Mouse (Mus musculus) intestine, embryonic 14.5 days (tissue): ENCODE data around the gene Wscd2. TPM values are rescaled to one million over a fixed set of nuclear protein-coding genes. Genes with fewer than 3 reads are reported as not detected.

Experiments
- ATAC-seq: fragments of 200-750 bp; cut with Nextera tagmentation; replicated peaks from 2 replicates; pipeline ENCODE4 v1.8.0; 2017; ENCODE audit warnings: low read depth, moderate number of reproducible peaks, moderate TSS enrichment, moderate library complexity; ENCODE audit not compliant: low FRiP score, low TSS enrichment
- DNase-seq: peaks from one replicate; pipeline ENCODE4 v3.0.0-alpha.2; 2018; ENCODE audit warnings: low spot score
- H3K27ac ChIP-seq: fragments of 300-500 bp; sonication (generic); 2 replicates; pipeline ENCODE4 v1.5.1; 2014; ENCODE audit warnings: low read depth, mild to moderate bottlenecking, control low read depth
- H3K27me3 ChIP-seq: fragments of 300-500 bp; sonication (generic); replicated peaks from 2 replicates; pipeline ENCODE4 v1.6.1; 2014; ENCODE audit warnings: low read length, control low read depth; ENCODE audit not compliant: control insufficient read depth, insufficient read depth
- H3K36me3 ChIP-seq: fragments of 300-500 bp; sonication (generic); 2 replicates; pipeline ENCODE4 v1.6.1; 2014; ENCODE audit warnings: low read length, control low read depth; ENCODE audit not compliant: control insufficient read depth, insufficient read depth
- H3K4me1 ChIP-seq: fragments of 300-500 bp; sonication (generic); replicated peaks from 2 replicates; pipeline ENCODE4 v1.6.1; 2014; ENCODE audit warnings: low read length, control low read depth, mixed read lengths; ENCODE audit not compliant: control insufficient read depth, insufficient read depth
- H3K4me2 ChIP-seq: fragments of 300-500 bp; sonication (generic); 2 replicates; pipeline ENCODE4 v1.6.1; 2014; ENCODE audit warnings: low read length
- H3K4me3 ChIP-seq: fragments of 300-500 bp; sonication (generic); 2 replicates; pipeline ENCODE4 v1.5.1; 2014; ENCODE audit warnings: low read depth, low read length, control low read depth, mixed read lengths
- H3K9ac ChIP-seq: fragments of 300-500 bp; sonication (generic); 2 replicates; pipeline ENCODE4 v1.6.1; 2014; ENCODE audit warnings: mild to moderate bottlenecking, low read length
- H3K9me3 ChIP-seq: fragments of 300-500 bp; sonication (generic); 2 replicates; pipeline ENCODE4 v1.6.1; 2016; ENCODE audit warnings: low read length, control low read depth; ENCODE audit not compliant: control insufficient read depth
- WGBS: fragments of 180-500 bp; shearing (Covaris S2); extraction: QIAGEN DNeasy Blood & Tissue Kit; methylation state at CpG from one replicate; pipeline ENCODE4 v1.1.7; 2014; 5-methylcytosine and 5-hydroxymethylcytosine counted together
- polyA plus RNA-seq: library from polyadenylated mRNA; unstranded; fragments of >200 nt; fragmentation: Nextera tagmentation; extraction: Ambion mirVana; gene quantifications from 2 replicates; pipeline ENCODE4 v1.2.1, GENCODE M21; 2014

Gene Wscd2
- polyA plus RNA-seq, 1 experiment from 2014 or later: 6.6 TPM

- DNase-seq (no peak), ATAC-seq (no peak)
- Histone ChIP-seq H3K27me3 (no peaks in the 10 kb centered on the region), H3K4me3 (no peak overlapping the region), H3K4me1 (no peaks in the 10 kb centered on the region), H3K9ac (no peak overlapping the region), H3K36me3 (no peaks in the 10 kb centered on the region), H3K9me3 (0 out of 2 replicates have a peak, but pooled peaks cover 2% of the 10 kb centered on the region), H3K27ac (no peak overlapping the region), H3K4me2 (no peak overlapping the region)
- WGBS: 47% methylated on average over 7 of the region's 7 CpGs
Observed at GRCm38 (mm10) chr5:113570056-113570717, 80.1 kb downstream of the Wscd2 start.

GRCm38 (mm10) chr5:113577555-113577954, 87.4 kb downstream of the Wscd2 start:
- Histone ChIP-seq H3K27me3 (no peaks in the 10 kb centered on the region), H3K4me2 (no peak overlapping the region), H3K4me1 (no peaks in the 10 kb centered on the region), H3K4me3 (no peak overlapping the region), H3K9ac (no peak overlapping the region), H3K27ac (no peak overlapping the region), H3K9me3 (no peaks in the 10 kb centered on the region), H3K36me3 (no peaks in the 10 kb centered on the region)
- DNase-seq: no peak
- 82% methylated on average over 7 of the region's 7 CpGs for WGBS
- no peak for ATAC-seq

GRCm38 (mm10) chr5:113578428-113578827, 88.3 kb downstream of the Wscd2 start:
- Histone ChIP-seq H3K36me3 (no peaks in the 10 kb centered on the region), H3K4me1 (no peaks in the 10 kb centered on the region), H3K9ac (no peak overlapping the region), H3K4me2 (no peak overlapping the region), H3K27ac (no peak overlapping the region), H3K27me3 (no peaks in the 10 kb centered on the region), H3K4me3 (no peak overlapping the region), H3K9me3 (no peaks in the 10 kb centered on the region)
- DNase-seq (no peak), ATAC-seq (no peak)
- WGBS: 86% methylated on average over 6 of the region's 6 CpGs

GRCm38 (mm10) chr5:113579128-113579527, 89.0 kb downstream of the Wscd2 start:
- no peaks in the 10 kb centered on the region for H3K27me3 ChIP-seq
- no peak overlapping the region for H3K9ac ChIP-seq
- WGBS: 74% methylated on average over 4 of the region's 4 CpGs
- ATAC-seq (no peak), DNase-seq (no peak)
- H3K36me3 ChIP-seq: no peaks in the 10 kb centered on the region
- H3K27ac ChIP-seq: no peak overlapping the region
- H3K4me1 ChIP-seq: no peaks in the 10 kb centered on the region; the same call in none of the 2 replicates
- H3K4me2 ChIP-seq: no peak overlapping the region
- no peaks in the 10 kb centered on the region for H3K9me3 ChIP-seq
- no peak overlapping the region for H3K4me3 ChIP-seq

GRCm38 (mm10) chr5:113580248-113580647, 90.1 kb downstream of the Wscd2 start:
- H3K27me3 ChIP-seq: no peaks in the 10 kb centered on the region
- no peak overlapping the region for H3K27ac ChIP-seq
- DNase-seq (no peak), ATAC-seq (no peak)
- H3K9me3 ChIP-seq: no peaks in the 10 kb centered on the region
- no peak overlapping the region for H3K4me2 ChIP-seq
- H3K4me3 ChIP-seq: no peak overlapping the region
- no peak overlapping the region for H3K9ac ChIP-seq
- H3K4me1 ChIP-seq: peaks cover 8% of the 10 kb centered on the region
- WGBS: 52% methylated on average over 8 of the region's 8 CpGs
- H3K36me3 ChIP-seq: no peaks in the 10 kb centered on the region

- no peaks in the 10 kb centered on the region for H3K9me3 ChIP-seq
- DNase-seq: no peak
- H3K4me1 ChIP-seq: peaks cover 8% of the 10 kb centered on the region
- 48% methylated on average over 9 of the region's 9 CpGs for WGBS
- no peaks in the 10 kb centered on the region for H3K36me3 ChIP-seq
- no peak overlapping the region for H3K4me3 ChIP-seq
- H3K27me3 ChIP-seq: no peaks in the 10 kb centered on the region
- ATAC-seq: peak; percentile 51; the same call in 1 of the 2 replicates
- no peak overlapping the region for H3K9ac ChIP-seq
- H3K27ac ChIP-seq: no peak overlapping the region
- no peak overlapping the region for H3K4me2 ChIP-seq
Observed at GRCm38 (mm10) chr5:113580801-113581200, 90.7 kb downstream of the Wscd2 start.

GRCm38 (mm10) chr5:113583424-113584162, 93.5 kb downstream of the Wscd2 start:
- ATAC-seq: no peak
- no peak for DNase-seq
- no peak overlapping the region for H3K27ac ChIP-seq
- no peaks in the 10 kb centered on the region for H3K9me3 ChIP-seq
- no peak overlapping the region for H3K4me2 ChIP-seq
- H3K27me3 ChIP-seq: no peaks in the 10 kb centered on the region
- H3K4me3 ChIP-seq: no peak overlapping the region
- peaks cover 8% of the 10 kb centered on the region for H3K4me1 ChIP-seq
- WGBS: 48% methylated on average over 5 of the region's 5 CpGs
- H3K9ac ChIP-seq: no peak overlapping the region
- no peaks in the 10 kb centered on the region for H3K36me3 ChIP-seq

- no peaks in the 10 kb centered on the region for H3K9me3 ChIP-seq
- no peak overlapping the region for H3K4me3 ChIP-seq
- H3K4me1 ChIP-seq: peaks cover 8% of the 10 kb centered on the region
- no peak overlapping the region for H3K4me2 ChIP-seq
- WGBS: 21% methylated on average over 6 of the region's 6 CpGs
- H3K9ac ChIP-seq: no peak overlapping the region
- no peaks in the 10 kb centered on the region for H3K27me3 ChIP-seq
- DNase-seq (no peak), ATAC-seq (no peak)
- no peak overlapping the region for H3K27ac ChIP-seq
- no peaks in the 10 kb centered on the region for H3K36me3 ChIP-seq
Observed at GRCm38 (mm10) chr5:113584439-113584838, 94.3 kb downstream of the Wscd2 start.
